Mouse (Mus musculus): ENCODE measurements at regions not wholly inside any gene's neighbourhood (a gene's known extent, or its start where the extent isn't known, plus 50 kb on each side); places are given as distances from the start of the nearest gene placed in this dataset.

GRCm38 (mm10) chr13:51929730-51930129, 83.3 kb downstream of the Gadd45g start:
- intact Hi-C loops (cut with DNase I): no loop called here
- DNase-seq: no peak

- DNase-seq: peak; percentile 49 to 58
- intact Hi-C loops (cut with DNase I): no loop called here
Observed at GRCm38 (mm10) chr13:51930301-51930747, 83.8 kb downstream of the Gadd45g start.

DNA sequence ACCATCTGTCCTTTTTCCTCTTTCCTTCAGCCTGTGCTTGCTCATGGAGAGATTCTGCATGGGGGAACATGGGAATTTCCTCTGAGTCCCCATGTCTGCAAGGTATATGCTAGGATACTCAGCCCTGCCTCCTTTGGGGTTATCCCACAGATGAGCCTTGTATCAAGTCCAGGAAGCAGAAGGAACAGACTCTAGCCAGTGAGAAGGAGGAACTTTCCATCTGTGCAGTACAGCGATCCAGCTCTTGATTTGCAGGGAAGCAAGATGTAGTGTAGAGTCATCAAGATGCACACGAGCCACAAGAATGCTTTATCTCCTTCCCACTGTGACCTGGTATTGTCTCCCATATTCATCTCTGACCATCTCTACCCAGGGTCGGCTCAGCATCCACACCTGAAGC, 84.5 kb downstream of the Gadd45g start:
- no peak for DNase-seq
- intact Hi-C loops (cut with DNase I): no loop called here

DNA sequence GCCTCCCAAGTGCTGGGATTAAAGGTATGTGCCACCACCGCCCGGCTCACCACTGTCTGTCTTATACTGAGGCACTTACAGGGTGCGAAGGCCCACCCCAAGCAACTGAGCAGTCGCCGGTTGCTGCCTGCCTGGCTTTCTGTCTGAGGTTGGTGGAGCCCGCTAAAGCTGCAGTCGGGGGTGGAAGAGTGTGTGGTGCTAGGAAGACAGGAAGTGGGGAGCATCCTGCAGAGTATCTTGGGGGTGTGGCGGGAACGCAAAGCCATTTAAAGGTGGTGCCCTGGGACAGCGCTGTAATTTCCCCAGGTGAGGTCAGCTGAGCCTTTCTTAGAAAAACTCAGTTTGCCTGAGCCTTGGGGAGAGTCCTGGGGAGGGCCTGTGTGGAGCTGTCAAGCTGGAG, 89.3 kb downstream of the Gadd45g start:
- DNase-seq: no peak
- intact Hi-C loops (cut with DNase I): no loop called here

DNA sequence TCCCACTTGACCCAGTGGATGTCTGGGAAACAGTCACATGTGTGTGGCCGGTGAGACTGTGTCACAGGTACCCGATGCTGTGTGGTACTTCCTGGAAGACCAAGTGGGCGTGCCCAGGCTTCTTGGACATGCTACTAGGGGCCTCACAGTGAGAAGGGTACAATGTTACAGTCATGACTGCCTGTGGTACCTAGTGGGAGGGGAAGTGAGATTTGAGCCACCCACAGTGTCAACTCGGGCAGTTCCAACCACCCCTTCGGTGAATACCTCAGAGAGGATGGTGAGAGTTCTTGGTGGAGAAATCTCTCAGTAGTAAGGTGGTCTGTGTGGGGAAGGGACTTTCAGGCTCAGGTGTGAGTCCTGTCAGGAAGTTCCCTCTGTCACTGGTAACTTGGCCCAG, 90.0 kb downstream of the Gadd45g start:
- no peak for DNase-seq
- intact Hi-C loops (cut with DNase I): no loop called here

DNA sequence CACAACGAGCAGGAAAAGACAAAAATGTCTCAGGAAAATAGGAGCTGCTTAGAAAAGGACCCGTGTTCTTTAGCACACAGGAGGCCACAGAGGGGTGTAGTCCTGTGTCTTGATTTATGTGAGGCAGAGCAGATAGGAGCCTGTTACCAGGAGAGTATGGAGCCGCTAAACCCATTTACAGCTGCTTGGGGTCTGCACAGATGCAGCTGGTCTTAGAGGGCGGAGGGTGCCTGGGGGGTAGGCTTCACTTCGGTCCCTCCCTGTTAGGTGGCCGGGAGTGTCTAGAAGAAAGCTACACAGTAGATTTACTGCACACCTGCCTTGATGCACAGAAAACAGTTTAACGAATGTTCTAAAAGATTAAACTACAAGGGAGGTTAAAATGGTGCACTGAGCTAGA, 91.4 kb downstream of the Gadd45g start:
- intact Hi-C loops (cut with DNase I): no loop called here
- DNase-seq: no peak

GRCm38 (mm10) chr13:51939262-51939661, 92.8 kb downstream of the Gadd45g start:
- intact Hi-C loops (cut with DNase I): no loop called here
- DNase-seq: no peak

GRCm38 (mm10) chr13:51939715-51940114, 93.2 kb downstream of the Gadd45g start:
- DNase-seq: no peak
- intact Hi-C loops (cut with DNase I): no loop called here

DNA sequence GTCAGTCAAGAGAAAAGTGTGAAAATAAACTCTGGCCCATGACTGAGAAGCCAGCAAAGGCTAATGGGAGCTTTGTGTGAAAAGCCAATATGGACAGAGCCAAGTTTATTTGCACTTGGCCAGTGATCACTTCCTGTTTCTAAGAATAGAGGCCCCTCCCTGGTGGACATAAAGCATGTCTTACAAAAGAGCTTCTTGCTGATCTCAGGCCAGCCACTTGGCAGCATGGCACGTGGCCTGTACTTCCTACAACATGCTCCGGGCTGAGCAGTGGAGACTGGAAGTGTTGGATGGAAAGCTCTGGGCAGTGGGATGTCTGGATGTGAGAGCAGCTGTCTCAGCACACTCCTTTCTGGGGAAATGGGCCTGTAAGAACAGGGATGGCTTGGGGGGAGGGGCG, 99.7 kb downstream of the Gadd45g start:
- intact Hi-C loops (cut with DNase I): no loop called here
- DNase-seq: peak; percentile 43 to 53

GRCm38 (mm10) chr13:51948896-51949295, 102.4 kb downstream of the Gadd45g start:
- DNase-seq: no peak
- intact Hi-C loops (cut with DNase I): no loop called here

DNA sequence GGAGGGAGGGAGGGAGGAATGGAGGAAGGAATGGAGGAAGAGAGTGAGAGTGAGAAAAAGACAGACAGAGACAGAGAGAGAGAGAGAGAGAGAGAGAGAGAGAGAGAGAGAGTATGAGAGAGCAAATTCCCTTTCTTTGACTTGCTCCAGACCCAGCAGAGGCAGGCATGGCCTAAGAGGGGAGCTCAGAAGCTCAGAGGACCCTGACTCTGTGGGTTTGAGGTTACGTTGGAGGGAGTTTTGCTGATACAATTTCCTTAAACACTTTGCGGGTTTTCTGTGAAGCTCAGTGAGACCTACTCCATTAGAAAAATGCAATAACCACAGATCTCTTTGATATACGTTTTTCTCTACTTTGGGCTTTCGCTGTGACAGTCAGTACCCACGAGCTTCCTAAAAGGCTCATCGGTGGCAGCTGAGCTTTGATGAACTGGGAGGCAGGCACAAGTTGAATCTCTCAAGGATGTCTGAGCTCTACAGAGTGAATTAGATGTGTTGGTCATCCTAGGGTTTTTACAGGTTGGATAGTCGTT, 105.1 kb downstream of the Gadd45g start:
- intact Hi-C loops (cut with DNase I): no loop called here
- DNase-seq: no peak

- DNase-seq: no peak
- intact Hi-C loops (cut with DNase I): no loop called here
Observed at GRCm38 (mm10) chr13:51953084-51953483, 106.6 kb downstream of the Gadd45g start.

- DNase-seq: no peak
- intact Hi-C loops (cut with DNase I): no loop called here
Observed at GRCm38 (mm10) chr13:51953569-51953968, 107.1 kb downstream of the Gadd45g start.

GRCm38 (mm10) chr13:51957101-51957500, 110.6 kb downstream of the Gadd45g start:
- no peak for DNase-seq
- intact Hi-C loops (cut with DNase I): no loop called here

GRCm38 (mm10) chr13:51959591-51959990, 113.1 kb downstream of the Gadd45g start:
- DNase-seq: no peak
- intact Hi-C loops (cut with DNase I): no loop called here

DNA sequence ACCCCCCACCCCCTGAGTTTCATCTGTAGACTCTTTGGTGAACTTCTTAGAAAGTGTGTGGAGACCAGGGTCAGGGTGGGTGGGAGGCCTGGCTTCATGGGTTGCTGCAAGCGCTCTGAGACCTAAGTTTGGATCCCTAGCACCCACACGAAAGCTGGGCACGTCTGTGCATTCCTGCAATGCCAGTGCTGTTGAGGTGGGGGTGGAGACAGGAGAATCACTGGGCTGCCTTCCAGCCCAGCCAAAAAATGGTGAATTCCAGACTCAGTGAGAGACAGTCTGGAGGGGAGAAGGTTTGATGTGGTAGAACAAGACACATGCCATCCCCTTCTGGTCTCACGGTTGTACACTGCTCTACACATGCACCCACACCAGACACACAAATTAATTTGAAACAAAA, 113.8 kb downstream of the Gadd45g start:
- DNase-seq: no peak
- intact Hi-C loops (cut with DNase I): loop anchor here (5.0 kb wide), 1 partner anchor 113 kb away; the partner anchor contains the start of gene Gadd45g

- intact Hi-C loops (cut with DNase I): loop anchor here (5.0 kb wide), 1 partner anchor 115 kb away; the partner anchor contains the start of gene Gadd45g
- DNase-seq: peak; percentile 31 to 43
Observed at GRCm38 (mm10) chr13:51962191-51962611, 115.7 kb downstream of the Gadd45g start.

DNA sequence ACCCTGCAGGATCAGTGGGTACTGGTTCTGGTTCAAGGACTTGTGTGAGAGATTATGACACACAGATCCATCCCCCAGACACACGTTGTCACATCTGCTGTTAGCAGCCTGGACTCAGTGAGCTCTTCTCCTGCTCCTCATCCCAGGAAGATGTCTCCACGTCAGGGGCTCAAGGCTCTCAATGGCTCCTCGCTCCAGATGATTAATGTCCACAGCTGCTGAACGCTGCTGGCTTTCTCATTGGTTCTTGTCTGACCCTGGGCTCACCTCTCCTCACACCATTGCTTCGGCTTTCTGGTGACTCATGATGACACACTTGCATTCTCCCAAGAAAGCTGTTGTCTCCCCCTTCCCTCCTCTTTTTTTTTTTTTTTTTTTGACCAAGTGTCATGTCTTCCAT, 116.2 kb downstream of the Gadd45g start:
- intact Hi-C loops (cut with DNase I): loop anchor here (5.0 kb wide), 1 partner anchor 115 kb away; the partner anchor contains the start of gene Gadd45g
- DNase-seq: no peak

DNA sequence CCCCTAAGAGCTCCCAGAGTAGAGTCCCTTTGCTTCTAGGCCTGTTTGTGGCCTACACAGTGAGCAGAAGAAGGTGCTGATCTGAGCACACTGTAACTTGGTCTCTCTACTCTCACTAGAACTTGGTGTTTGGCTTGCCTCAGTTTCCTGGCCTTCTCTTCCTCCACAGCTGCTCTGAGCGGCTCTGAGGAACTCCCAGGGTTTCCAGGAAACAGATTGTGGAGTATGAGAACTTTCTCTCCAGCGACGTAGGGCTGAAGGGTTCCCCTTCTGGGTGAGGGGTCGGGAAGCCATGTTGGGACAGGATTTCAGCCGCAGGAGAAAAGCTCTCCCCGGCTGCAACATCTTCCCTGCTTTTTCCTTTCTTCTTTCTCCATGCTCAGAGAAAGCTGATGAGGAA, 117.5 kb downstream of the Gadd45g start:
- intact Hi-C loops (cut with DNase I): loop anchor here (5.0 kb wide), 1 partner anchor 117 kb away; the partner anchor contains the start of gene Gadd45g
- no peak for DNase-seq

- intact Hi-C loops (cut with DNase I): loop anchor here (5.0 kb wide), 1 partner anchor 117 kb away; the partner anchor contains the start of gene Gadd45g
- peak; percentile 37 to 46 for DNase-seq
Observed at GRCm38 (mm10) chr13:51964416-51964815, 117.9 kb downstream of the Gadd45g start.

- no peak for DNase-seq
- intact Hi-C loops (cut with DNase I): loop anchor here (5.0 kb wide), 1 partner anchor 118 kb away; the partner anchor contains the start of gene Gadd45g
Observed at GRCm38 (mm10) chr13:51964921-51965320, 118.4 kb downstream of the Gadd45g start.

DNA sequence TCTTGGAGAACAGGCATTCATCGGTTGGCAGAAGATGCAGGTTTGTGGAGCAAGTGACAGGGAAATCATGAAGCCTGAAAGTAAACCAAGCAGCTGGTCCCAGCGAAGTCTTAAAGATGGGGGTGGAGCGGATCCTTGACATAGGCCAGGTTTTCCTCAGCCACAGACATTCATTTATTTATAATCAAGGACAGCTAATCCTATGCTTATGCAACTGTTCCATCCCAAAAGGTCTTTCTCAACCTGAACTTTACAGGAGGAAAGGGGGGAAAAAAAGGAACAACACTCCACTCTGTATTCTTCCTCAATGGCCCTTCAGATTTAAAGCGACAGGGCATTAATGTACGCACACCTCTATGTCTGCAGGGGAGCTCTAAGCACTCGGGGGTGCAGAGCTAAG, 121.6 kb downstream of the Gadd45g start:
- intact Hi-C loops (cut with DNase I): no loop called here
- no peak for DNase-seq

GRCm38 (mm10) chr13:51968796-51969195, 122.3 kb downstream of the Gadd45g start:
- no peak for DNase-seq
- intact Hi-C loops (cut with DNase I): no loop called here
